Comparison of ENCODE assay signal across 26 mouse cellular contexts in the genomic region with DNA sequence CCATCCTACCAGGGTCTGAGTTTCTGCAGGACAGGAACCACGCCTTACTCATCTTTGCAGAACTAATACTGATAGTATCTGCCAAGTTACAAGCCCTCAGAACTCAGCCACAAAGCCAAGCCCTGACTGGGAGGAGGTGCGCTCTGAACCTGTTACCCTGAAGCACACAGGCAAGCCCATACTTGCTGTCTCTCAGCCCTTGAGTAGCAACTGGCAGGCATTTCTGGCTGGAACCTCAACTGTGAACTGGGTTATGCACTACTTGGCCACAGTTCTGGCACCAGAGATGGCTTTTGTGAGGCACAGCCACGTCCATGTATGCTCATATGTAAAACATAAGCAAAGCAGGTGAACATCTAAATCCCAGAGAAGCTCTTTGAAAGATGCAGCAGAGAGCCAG.
DNase-seq lines count a peak whose midpoint lies in the region; ATAC-seq lines count a peak whose summit lies in the region.
"Had no signal": no experiment of that assay in that cellular context is flagged by ENCODE, and none has a peak within 500 bp of the region (broad histone marks: within the 10 kb centered on the region; RNA-seq: fewer than 3 reads in every experiment).

No protein-coding gene starts in this region.

- WGBS in midbrain, embryonic 11.5 days: 80% methylated on average over 3 of the region's 3 CpGs
- WGBS in midbrain, embryonic 16.5 days: 83% methylated on average over 3 of the region's 3 CpGs

- no peaks in the 10 kb centered on the region for H3K9me3 ChIP-seq in midbrain, embryonic 11.5 days (ENCODE audit: control insufficient read depth, low read length)
- no peaks in the 10 kb centered on the region for H3K9me3 ChIP-seq in midbrain, embryonic 16.5 days (replicated peaks; ENCODE audit: control insufficient read depth, low read length, poor library complexity, severe bottlenecking)
- H3K9me3 ChIP-seq: embryonic facial prominence, embryonic 12.5 days; embryonic facial prominence, embryonic 15.5 days; forebrain, embryonic 12.5 days; forebrain, embryonic 15.5 days; G1E; heart, embryonic 10.5 days; heart, embryonic 13.5 days had no signal

- no peak overlapping the region for H3K9ac ChIP-seq in midbrain, embryonic 11.5 days (ENCODE audit: low read length)
- H3K9ac ChIP-seq in midbrain, embryonic 16.5 days (ENCODE audit: low read depth, low read length): no peak overlapping the region
- H3K9ac ChIP-seq: embryonic facial prominence, embryonic 12.5 days; embryonic facial prominence, embryonic 15.5 days; forebrain, embryonic 12.5 days; forebrain, embryonic 15.5 days; heart, embryonic 13.5 days; hindbrain, embryonic 14.5 days had no signal

- ATAC-seq in midbrain, embryonic 11.5 days (ENCODE audit: low FRiP score): no peak
- no peak for ATAC-seq in midbrain, embryonic 16.5 days
- ATAC-seq: forebrain, embryonic 15.5 days; hindbrain, postnatal 0 days; Patski had no signal

- no peaks in the 10 kb centered on the region for H3K27me3 ChIP-seq in midbrain, embryonic 11.5 days (ENCODE audit: control insufficient read depth, insufficient read depth, low read length)
- H3K27me3 ChIP-seq in midbrain, embryonic 16.5 days (ENCODE audit: control insufficient read depth, insufficient read depth, low read depth, low read length): no peaks in the 10 kb centered on the region
- H3K27me3 ChIP-seq: embryonic facial prominence, embryonic 12.5 days; embryonic facial prominence, embryonic 15.5 days; forebrain, embryonic 12.5 days; forebrain, embryonic 15.5 days; heart, embryonic 13.5 days had no signal

- H3K4me1 ChIP-seq in midbrain, embryonic 11.5 days (ENCODE audit: control insufficient read depth, insufficient read depth, low read length): no peaks in the 10 kb centered on the region
- no peaks in the 10 kb centered on the region for H3K4me1 ChIP-seq in midbrain, embryonic 16.5 days (ENCODE audit: control insufficient read depth, insufficient read depth, low read length)
- H3K4me1 ChIP-seq: embryonic facial prominence, embryonic 12.5 days; forebrain, embryonic 12.5 days had no signal

- H3K4me2 ChIP-seq in midbrain, embryonic 11.5 days: no peak overlapping the region
- no peak overlapping the region for H3K4me2 ChIP-seq in midbrain, embryonic 16.5 days (ENCODE audit: low read length)
- H3K4me2 ChIP-seq: embryonic facial prominence, embryonic 12.5 days; embryonic facial prominence, embryonic 15.5 days; forebrain, embryonic 12.5 days; forebrain, embryonic 15.5 days; heart, embryonic 13.5 days; hindbrain, embryonic 14.5 days had no signal

- no peaks in the 10 kb centered on the region for H3K36me3 ChIP-seq in midbrain, embryonic 11.5 days (ENCODE audit: control insufficient read depth, insufficient read depth, low read length)
- H3K36me3 ChIP-seq in midbrain, embryonic 16.5 days (ENCODE audit: control insufficient read depth, insufficient read depth, low read length): no peaks in the 10 kb centered on the region
- H3K36me3 ChIP-seq: embryonic facial prominence, embryonic 12.5 days; embryonic facial prominence, embryonic 15.5 days; forebrain, embryonic 12.5 days; forebrain, embryonic 15.5 days; G1E; heart, embryonic 10.5 days; heart, embryonic 13.5 days had no signal

- H3K4me3 ChIP-seq in midbrain, embryonic 11.5 days (ENCODE audit: low read depth, low read length): no peak overlapping the region
- no peak overlapping the region for H3K4me3 ChIP-seq in midbrain, embryonic 16.5 days (ENCODE audit: low read depth, low read length)
- H3K4me3 ChIP-seq: embryonic facial prominence, embryonic 12.5 days; embryonic facial prominence, embryonic 15.5 days; forebrain, embryonic 12.5 days; forebrain, embryonic 15.5 days; heart, adult 2 months; heart, embryonic 10.5 days; heart, embryonic 13.5 days had no signal

- peak; percentile 39 for DNase-seq in midbrain, embryonic 11.5 days (ENCODE audit: low spot score, missing footprints)
- DNase-seq in urinary bladder, postnatal 14 days (ENCODE audit: low spot score): peak; percentile 37
- no peak for DNase-seq in urinary bladder, postnatal 10 days (ENCODE audit: low spot score)
- peak; percentile 94 for DNase-seq in fat pad, adult 2 months (ENCODE audit: extremely low read depth, low read depth, low spot score)
- DNase-seq in left cerebral cortex, adult 11 months (ENCODE audit: low spot score): no peak
- DNase-seq: adrenal gland, adult 2 months; adrenal gland, postnatal 14 days; cerebellum, adult 11 months; cerebellum, adult 2 months; cerebellum, adult 9-11 months; cerebellum, postnatal 25 days; gastrocnemius, postnatal 25 days; heart, adult 2 months; heart, postnatal 14 days; heart, postnatal 4 days had no signal

- H3K27ac ChIP-seq in midbrain, embryonic 11.5 days (ENCODE audit: low read depth, low read length): no peak overlapping the region
- no peak overlapping the region for H3K27ac ChIP-seq in midbrain, embryonic 16.5 days (ENCODE audit: low read length)
- H3K27ac ChIP-seq: embryonic facial prominence, embryonic 12.5 days; embryonic facial prominence, embryonic 15.5 days; forebrain, embryonic 12.5 days; forebrain, embryonic 15.5 days; heart, adult 2 months; heart, embryonic 10.5 days; heart, embryonic 13.5 days; hindbrain, embryonic 14.5 days; hindbrain, postnatal 0 days had no signal

Comparison
In these comparisons a context has a peak if more than half of its experiments do, and no peak if none do; other contexts are left out.
1. DNase-seq: peak in midbrain, embryonic 11.5 days (single experiment), urinary bladder, postnatal 14 days (single experiment) and fat pad, adult 2 months (single experiment); none in urinary bladder, postnatal 10 days (single experiment) and left cerebral cortex, adult 11 months (single experiment).